Mouse (Mus musculus) MEL-GATA-1-ER (cell line): ENCODE data around the gene Gm8126.
"Not testable (repeated sequence)": the region's sequence is repeated elsewhere in the genome, so short reads cannot be mapped to it uniquely, and the experiment has no call there.

Experiments
- DNase-seq: peaks from one replicate; pipeline ENCODE4 v3.0.0-alpha.2; 2012; ENCODE audit warnings: low read depth; ENCODE audit errors: extremely low read depth

Gene Gm8126

DNA sequence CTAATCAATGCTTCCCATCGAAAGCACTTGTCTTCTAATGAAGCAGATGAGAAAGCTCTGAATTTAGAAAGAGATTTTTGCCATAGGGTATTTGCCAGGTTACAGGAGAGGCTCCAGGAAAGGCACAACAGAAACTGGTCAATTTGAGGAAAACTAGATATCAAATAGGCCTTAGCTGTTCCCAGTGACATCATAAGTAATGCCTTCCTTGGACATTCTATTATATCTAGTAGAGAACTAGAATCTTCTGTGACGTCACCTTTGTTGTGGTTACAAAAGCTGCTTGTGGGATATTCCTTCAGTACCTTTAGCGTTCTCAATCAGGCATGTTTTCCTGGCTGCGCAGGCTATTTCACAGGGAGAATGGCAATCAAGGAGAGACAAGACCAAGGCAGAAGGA is at the start of gene Gm8126:
TSS of gene Gm8126 (plus strand) at position 301 of the 400 bp plus-strand sequence.
- not testable (repeated sequence) for DNase-seq

DNA sequence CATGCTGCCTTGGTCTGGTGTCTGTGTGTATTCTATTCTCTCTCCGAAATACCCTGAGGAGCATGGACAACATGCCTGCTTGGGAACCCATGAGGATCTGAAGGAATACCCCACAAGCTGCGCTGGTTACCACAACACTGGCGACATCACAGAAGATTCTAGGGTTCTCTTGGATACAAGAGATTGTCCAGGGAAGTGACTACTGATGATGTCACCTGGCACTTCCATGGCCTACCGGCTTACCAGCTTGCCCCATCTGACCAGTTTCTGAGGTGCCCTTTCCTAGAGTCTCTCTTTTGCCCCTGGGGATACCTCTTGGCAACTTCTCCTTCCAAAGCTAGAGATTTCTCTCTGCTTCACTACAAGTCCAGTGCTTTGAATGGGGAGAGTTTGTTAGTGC is 23.2 kb upstream of the Gm8126 start, which contains the start of gene Gm8122:
TSS of gene Gm8122 (minus strand) at position 101 of the 400 bp plus-strand sequence.
- DNase-seq = not testable (repeated sequence)

DNA sequence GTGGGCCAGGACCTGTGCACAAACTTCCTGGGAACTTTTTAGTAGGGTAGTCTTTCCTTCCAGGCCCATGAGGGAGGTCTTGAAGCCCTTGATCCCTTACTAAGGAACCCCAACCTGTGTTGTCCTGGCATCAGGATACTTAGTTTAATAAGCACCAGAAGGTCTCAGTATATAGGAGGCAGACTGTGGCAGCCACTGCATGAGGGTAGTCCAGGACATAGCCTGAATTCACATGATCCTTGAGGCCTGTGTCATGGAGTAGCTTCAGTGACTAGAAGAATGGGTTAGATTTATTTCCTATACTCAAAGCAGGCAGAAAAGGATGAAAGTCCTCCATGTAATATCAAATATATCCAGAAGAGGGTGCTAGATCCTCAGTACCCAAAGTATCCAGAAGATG is 20.7 kb upstream of the Gm8126 start:
- not testable (repeated sequence) for DNase-seq

DNA sequence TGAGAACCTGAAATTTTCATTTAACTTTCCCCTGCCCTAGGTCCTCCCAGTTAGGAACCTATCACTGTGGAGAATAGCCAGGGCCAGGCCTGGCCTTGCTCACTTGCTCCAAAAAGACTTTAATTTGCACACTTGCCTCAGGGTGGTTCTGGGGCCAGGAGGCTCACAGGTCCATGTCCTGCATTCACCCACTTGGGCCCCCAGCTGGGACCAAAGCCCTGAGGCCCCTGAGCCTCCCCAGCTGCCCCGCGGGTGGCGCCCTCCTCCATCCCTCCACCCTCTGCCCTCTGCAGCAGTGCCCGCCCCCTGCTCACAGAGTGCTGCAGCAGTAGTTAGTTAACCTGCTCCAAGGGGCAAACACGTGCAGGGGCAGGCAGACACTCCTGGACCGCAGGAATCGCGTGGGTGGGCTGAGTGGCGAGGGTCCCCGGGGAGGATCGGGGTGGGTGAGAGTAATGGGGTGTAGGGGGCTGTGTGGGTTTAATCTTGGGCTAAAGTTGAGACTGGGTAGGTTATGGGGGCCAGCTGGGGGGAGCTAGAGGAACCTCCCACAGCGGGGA is 8.8 kb upstream of the Gm8126 start:
- DNase-seq = not testable (repeated sequence)

DNA sequence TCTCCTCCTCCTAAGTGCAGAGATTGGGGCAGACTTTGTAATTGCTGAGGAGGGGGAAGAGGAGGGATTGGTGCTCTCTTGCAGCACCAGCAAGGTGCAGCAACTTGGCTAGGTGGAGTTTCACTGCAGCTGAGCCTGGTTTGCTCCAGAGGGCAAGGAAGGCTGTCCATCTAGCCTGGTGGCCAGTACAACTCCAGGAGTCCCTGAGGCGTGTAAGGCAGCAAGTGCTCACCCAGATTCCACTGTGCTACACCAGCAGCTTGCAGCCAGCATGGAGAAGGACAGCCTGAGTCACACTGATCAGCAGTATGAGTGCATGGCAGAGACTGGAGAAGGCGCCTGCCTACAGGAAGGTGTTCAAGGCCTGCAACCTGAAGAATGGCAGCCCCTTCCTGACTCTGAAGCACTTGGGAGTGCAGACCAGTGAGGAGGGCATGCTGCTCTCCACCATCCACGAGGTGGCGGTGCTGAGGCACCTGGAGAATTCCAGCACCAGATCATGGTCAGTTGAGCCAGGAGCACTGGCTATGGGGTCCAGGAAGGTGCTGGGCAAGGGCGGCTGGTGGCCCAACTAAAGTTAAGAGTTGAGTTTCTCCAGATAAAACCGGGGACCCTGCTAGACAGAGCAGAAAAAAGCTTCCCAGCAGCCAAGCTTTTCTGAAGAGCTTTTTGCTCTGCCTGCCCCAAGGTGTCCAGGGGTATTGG is 7.7 kb upstream of the Gm8126 start:
- not testable (repeated sequence) for DNase-seq

DNA sequence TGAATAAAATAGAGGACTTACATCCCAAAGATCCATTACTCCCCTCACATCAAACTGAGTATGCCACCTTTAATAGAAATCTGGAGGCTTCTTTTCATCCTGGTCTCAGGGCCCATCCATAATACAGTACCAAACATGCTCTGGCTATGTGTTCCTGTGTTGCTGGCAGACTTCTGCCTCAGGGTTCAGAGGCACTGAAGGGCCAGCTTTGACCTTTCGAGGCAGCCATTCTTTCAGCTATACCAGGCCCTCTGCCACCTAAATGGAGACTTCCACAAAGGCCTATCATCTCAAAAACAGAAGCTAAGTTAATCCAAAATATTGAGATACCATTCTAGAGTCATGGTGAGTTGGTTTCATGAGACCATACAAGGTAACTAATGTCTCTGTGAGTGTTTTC is 1.9 kb upstream of the Gm8126 start:
- not testable (repeated sequence) for DNase-seq

DNA sequence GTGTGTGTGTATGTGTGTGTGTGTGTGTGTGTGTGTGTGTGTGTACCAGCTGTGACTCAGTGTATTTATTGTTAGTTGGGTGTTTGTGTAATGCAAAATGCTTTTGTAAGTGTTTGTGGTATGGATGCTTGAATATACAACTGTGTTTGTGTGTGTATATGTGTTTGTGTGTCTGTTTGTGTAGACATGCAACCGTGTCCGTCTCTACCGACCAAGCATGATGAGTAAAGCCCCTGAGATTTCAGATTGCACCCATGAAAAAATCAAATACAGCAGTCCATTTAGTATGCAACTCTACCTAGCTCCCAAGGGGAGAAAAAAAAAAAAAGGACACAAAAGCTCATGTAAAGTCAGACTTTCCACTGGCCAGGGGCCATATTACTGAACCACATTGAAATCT is 5.0 kb downstream of the Gm8126 start:
- not testable (repeated sequence) for DNase-seq

DNA sequence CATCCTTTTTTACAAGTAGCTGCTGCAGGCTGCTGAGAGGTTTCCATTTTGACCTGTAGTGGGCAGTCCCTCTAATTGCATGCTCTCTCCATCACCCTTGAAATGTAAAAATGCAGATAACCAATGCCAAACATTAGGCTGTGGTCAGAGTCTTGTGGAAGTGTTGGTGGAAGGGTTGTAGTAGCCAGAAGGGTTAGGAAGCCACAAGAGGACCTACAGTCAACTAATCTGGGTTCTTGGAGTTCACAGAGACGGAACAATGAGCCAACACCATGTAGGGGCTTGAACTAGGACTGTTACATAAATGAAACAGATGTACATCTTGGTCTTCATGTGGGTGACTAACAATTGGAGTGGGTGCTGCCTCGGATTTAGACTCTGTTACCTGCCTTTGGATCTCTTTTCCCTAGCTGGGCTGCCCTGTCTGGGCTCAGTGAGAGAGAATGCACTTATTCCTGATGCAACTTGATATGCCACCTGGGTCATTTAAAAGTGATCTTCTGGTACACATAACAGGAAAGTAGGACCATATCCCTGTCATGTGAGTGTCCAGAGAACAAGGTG is 10.2 kb downstream of the Gm8126 start:
- not testable (repeated sequence) for DNase-seq

DNA sequence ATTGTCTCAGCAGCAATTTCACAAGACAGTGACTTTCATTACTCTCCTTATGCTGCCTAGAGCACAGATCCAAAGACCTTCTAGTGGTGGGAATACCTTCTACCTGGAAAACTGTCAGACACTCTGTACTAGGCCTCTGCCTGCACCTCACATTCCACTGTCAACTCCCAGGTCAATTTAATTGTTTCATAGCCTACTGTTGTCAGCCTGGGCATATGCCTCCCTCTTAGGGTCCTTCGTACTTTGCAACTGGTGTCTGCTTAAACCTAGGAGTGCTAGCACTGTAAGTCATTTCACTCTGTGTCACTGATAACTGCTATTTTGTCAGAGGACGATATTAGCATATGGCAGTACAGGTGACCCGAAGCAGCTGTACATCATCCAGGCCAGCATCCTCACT is 10.8 kb downstream of the Gm8126 start:
- DNase-seq = not testable (repeated sequence)

DNA sequence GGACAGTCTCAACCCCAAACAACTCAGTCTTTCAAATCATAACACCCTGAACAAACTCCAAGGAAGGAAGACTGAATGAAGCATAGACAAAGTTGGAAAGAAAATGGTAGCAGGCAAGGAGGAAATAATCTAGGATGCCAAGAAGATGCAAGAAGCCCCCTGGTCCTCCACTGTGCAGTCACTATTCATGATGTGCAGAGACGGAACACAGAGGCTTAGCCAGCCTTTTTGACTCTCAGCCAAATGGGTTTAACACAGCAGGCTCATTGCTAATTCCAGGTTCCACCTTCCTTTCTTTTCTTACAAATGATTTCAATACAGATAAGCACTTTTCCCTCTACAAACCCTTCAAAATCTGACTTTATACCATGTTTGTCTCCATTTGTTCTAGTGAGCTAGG is 14.7 kb downstream of the Gm8126 start:
- not testable (repeated sequence) for DNase-seq

DNA sequence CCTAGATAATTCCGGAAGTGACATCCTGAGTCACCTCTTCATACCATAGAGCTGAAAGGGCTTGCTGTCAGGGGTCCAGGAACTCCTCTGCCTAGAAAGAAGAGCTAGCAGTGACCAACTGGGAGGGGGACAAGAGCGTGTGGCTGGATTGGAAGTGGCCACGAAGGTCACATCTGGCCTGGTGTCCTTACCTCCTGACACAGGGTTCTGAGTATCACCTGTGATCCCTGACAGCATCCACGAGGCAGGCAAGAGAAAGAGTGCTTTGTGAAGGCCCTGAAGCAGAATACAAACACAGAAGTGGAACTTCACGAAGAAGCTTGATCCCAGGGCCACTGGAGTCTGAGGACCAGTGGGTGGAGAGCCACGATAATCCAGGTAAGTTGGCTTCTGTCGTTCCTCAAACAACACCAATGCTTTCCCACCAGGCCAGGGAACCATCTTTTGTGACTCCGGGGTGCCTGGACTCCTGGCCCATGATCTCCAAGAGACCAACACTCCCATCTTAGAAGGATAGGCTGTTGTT is 16.6 kb downstream of the Gm8126 start, which contains the start of gene Gm9732:
TSS of gene Gm9732 (plus strand) at position 51 of the 526 bp plus-strand sequence.
- not testable (repeated sequence) for DNase-seq

DNA sequence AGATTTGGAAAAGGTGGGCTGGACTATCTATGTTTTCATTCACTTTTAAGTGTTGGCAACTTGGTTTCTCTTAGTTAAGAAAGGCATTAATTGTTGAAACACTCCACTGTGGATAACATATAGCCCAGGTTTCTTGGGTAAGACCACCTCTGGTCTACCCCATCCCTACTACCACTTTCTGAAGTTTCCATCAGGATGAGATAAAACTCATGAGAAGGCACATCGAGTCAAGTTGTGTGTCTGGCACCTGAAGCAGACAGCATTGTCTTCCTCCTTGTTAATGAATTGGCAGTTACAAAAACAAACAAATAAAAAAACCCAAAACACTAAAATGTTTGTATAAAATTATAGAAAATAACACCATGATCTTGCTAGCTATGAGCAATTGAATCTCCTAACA is 17.3 kb downstream of the Gm8126 start:
- DNase-seq = not testable (repeated sequence)

DNA sequence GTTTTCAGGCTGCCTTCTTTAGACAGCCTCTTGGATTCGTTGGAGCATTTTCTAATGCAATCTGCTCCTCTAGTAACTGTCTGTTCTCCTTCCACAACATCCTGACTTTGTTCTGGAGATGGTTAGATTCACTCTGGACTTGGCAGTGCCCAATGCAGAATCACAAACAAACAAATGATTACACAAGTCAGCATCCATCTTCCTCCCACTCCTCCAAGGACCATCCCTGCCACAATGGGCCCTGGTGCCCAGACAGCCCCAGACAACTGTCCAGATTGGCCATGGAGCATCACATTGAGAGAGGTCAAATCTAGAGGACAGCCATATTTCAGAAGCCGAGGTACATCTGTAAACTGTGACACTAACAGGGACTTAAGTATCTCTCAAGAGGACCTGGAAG is 19.0 kb downstream of the Gm8126 start:
- not testable (repeated sequence) for DNase-seq

DNA sequence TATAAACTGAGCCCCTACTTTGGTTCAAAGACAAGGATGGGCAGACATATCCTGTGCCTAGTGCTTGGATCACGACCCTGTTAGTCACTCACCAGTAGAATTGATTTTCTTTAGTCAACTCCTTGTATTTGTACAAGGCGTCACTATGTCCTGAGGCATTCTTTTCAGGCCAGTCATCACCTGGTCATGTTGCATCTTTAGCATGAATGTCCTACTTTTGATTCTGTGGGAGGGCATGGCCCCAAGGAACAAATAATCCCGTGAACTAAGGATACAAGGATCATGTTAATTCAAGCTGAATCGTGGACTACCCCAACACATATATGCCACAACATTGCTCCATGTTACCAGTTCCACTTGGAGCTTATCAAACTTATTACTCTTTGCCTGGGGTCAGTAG is 19.7 kb downstream of the Gm8126 start:
- DNase-seq = not testable (repeated sequence)

DNA sequence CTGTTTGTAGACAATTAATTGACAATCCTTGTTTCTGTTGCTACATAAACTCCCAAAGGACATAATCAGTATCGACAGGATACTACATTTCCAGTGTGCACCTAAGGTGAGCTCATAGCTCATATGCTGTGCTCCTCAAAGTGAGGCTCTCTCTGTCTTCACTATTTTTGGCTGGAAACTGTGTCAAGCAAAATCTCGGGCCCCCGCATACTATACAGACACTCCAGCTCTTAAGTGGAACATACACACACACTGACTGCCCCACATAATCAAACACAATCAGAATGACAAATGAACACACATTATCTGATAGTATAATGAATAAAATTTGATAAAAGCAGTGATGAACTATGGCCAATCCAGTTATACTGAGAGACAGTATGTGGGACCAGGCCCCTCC is 20.2 kb downstream of the Gm8126 start:
- DNase-seq = not testable (repeated sequence)

DNA sequence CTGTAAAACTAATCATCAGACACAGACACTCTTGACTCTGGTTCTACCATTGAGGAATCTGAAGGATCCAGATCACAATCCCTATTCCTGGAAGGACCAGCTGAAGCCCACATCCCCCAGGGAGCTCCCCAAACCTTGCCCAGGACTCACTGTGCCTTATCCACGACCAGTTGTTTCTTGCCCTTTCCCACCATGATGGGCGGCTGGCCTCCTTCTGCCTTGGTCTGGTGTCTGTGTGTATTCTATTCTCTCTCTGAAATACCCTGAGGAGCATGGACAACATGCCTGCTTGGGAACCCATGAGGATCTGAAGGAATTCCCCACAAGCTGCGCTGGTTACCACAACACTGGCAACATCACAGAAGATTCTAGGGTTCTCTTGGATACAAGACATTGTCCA is 35.1 kb downstream of the Gm8126 start, which contains the start of gene Gm8127:
TSS of gene Gm8127 (minus strand) at position 330 of the 400 bp plus-strand sequence.
- DNase-seq = not testable (repeated sequence)
